ENCODE assay signal across 1 mouse cellular context in the genomic region with DNA sequence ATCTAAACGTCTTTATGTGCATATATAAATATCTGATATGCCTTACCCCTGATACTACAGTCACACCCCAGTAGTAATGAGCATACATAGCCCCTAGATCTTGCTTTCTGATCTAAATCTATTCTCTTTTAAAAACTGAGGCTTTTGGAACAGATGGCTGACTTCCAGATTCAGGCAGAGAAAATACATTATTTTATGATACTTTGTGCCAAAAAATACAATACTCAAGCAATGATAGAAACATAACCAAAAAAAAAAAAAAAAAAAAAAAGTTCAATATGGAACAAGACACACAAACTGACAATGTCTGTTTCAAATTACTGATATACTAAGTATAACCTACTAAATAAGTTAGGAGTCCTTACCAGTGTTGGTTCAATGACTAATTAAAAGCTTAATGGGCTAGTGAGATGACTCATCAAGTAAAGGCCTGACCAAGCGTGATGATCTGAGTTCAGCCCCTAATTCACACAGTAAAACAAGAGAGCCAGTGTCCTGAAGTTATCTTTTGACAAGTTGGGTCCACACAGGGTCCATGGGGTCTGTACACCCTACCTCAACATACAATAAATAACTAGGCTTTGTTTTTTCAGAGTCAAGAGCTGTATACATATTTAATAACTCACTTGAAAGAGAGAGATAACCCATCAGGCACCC.
TF ChIP-seq lines count a peak whose summit lies in the region.

No protein-coding gene starts in this region.

TF ChIP-seq in CH12.LX, 34 proteins besides CTCF, POLR2A, EP300 and RAD21 (continued from another document):
- peak; percentile 11; the same call in 1 of the 2 replicates for TF ChIP-seq ETS1 (conservative IDR thresholded peaks at IDR 0.05; ENCODE audit: low read depth, low read length)
